Mouse (Mus musculus): Measurements from ENCODE around the gene Aldh1l1. TPM values are rescaled to one million over a fixed set of nuclear protein-coding genes. Genes with fewer than 3 reads are reported as not detected.

The Aldh1l1 gene
- total RNA-seq, 1 experiment from 2014 or later = not detected

DNA sequence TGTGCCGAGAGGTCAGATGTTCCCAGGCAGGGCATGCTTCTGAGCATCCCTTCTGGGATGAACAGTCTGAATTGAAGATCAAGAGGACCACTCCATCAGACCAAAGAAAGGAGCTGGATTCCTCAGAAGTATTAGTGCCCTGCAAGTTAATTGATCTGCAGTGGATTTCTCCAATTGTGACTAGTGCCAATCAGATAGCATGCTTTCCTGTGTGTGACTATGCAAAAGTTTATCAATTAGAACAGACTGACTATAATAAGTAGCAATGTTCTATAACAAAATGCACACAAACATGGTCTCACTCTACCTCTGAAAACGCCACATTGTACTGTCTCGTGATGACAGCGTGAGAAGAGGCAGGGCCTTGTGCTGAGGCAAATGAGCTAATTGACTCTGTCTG lies 13.3 kb downstream of the Aldh1l1 start:
- ATAC-seq (ENCODE audit: extremely low read depth, insufficient number of reproducible peaks, low FRiP score, poor library complexity, severe bottlenecking) = no peak

DNA sequence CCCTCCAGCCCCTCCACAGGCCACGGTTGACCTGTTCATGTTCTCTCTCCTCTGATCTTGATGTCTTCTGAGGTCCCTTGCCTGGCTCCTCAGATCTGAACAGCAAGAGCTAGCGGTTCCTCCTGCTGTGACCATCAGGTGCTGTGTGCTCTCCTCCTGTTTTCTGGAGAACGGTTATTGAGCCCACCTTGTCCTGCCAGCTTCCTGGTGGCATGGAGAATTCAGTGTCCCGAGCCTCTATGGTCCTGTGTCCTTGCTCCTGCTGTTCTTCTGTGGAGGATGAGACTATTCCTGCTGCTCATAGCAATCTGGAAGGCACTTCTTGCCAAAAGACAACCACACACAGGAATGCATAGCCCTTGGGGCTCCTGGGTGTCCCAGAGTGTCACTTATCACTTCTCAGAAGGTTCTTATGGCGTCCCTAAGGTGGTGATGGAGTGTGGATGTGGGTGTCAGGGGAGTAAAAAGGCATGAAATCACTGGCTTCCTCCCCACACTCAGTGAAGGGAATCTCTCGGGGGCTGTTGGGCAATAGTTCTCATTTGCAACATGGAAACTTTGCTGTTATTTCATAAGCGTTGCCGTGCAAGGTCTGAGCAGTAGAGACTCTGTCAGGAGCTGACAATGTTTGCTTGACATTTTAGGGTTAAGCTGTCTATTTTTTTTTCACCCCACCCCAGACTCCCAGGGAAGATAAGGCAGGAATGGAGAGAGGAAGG lies 15.2 kb downstream of the Aldh1l1 start:
- ATAC-seq (ENCODE audit: extremely low read depth, insufficient number of reproducible peaks, low FRiP score, poor library complexity, severe bottlenecking) = no peak

DNA sequence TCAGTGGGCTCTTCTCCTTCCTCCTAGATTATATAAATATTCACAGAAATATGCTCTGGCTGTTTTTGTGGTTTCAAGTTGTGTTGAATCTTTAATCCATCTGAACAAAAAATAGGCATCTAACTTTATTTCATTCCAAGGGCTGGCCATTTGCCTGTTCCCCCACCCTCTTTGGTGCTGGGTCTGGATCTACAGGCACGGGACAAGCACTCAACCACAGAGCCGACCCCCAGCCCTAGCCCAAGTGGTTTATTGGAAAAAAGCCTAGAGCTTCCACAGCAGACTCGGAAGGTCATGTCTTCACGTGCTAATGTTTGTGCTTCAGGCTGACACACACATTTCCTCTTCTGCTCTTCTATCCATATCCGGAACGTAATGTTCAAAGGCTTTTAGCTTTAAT lies 19.7 kb downstream of the Aldh1l1 start:
- ATAC-seq (ENCODE audit: extremely low read depth, insufficient number of reproducible peaks, low FRiP score, poor library complexity, severe bottlenecking) = no peak

DNA sequence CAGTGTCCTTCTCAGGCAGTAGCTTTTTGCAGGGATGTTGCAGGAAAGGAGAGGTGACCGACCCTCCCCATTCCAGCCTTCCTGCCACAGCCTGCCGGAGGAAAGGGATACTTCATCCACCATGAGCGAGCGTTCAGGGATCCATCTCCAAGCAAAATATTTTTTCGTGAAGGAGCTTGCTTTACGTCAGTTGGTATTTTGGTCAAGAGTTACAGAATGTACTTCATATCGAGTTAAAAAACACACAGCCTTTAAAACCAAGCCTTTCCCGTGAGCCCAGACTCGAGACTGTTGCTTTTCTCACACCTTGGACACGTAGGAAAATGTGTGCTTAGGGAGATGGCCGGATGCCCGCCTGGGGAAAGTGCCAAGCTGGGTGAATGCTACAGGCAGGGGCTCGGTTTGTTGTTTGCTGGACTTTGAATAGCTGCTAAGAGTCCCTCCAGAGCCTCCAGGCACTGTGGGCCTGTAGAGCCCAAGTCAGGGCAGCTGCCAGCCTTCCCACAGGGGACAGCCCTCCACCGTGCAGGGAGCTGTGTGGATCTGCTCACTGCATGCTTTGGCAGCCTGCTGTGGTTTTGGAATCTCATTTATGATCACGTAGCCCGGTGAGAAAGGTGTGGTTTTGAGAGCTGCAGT lies 20.6 kb downstream of the Aldh1l1 start:
- no peak for ATAC-seq (ENCODE audit: extremely low read depth, insufficient number of reproducible peaks, low FRiP score, poor library complexity, severe bottlenecking)

DNA sequence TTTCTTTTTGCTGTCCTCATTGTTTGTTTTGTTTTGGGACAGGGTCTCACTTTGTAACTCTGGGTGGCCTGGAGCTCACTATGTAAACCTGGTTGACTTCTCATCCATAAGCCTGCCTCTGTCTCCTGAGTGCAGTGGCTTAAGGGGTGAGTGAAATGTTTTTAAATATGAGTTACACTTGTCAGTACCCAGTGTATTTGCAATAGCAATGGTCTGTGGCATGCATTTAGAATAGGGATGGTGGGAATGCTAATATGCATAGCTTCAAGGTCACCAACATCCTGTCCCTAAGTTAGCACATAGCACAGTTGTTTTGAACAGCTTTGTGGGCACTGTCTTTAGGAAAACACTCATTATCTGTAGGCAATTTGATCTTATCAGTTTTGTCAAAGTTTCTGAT lies 21.2 kb downstream of the Aldh1l1 start:
- no peak for ATAC-seq (ENCODE audit: extremely low read depth, insufficient number of reproducible peaks, low FRiP score, poor library complexity, severe bottlenecking)

DNA sequence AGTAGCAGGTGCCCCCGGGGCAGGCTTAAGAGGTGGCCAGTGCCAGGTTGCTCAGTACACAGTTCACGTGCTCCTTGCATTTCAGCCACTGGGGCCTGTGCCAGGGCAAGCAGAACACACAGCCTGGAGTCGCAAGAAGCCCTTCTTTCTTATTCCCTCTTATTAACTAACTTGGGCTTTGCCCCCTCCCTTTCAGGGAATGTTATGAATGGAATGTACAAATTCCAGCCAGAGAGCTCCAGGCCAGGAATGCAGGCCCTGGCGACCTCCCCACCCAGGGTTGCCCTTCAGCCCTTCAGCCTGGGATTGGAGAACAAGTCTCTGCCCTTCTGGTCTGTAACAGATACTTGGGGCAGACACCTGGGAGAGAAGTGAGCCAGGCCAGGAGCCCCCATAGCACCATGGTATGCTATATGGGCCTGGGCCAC lies 22.0 kb downstream of the Aldh1l1 start:
- ATAC-seq (ENCODE audit: extremely low read depth, insufficient number of reproducible peaks, low FRiP score, poor library complexity, severe bottlenecking) = no peak

DNA sequence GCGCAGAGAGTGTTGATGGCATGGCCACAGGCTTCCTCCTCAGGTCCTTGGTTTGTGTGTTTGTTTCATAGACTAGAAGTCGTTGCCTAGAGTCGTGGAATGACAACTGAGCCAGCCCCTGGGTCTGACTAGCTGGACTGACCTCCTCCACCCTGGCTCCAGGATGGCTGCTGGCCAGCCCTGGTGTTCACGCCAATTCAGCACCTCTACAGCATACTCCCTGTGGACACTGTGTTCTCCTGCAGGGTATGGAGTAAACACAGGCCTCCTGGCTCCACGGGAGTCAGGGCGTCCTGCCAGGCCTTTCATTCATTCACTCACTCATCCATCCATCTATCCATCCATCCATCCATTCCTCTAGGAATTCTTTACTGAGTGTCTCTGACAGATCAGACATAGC lies 22.9 kb downstream of the Aldh1l1 start:
- no peak for ATAC-seq (ENCODE audit: extremely low read depth, insufficient number of reproducible peaks, low FRiP score, poor library complexity, severe bottlenecking)

DNA sequence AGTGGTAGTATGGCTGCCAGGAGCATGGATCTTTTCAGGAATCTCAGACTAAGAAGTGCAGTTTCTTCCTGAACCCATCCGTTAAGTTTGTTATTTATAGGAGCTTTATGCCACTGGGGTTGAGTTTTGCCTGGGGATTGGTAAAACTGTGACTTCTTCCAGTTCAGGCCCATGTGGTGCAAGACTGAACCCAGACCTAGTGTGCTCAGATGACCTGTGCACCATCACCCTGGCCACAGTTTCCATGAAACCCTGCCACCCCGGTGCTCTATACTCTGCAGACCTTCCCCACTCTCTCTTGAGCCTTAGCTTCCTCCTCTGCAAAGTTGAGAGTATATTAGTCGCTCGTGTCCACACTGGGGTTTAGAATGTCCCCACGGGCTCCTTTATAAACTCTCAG lies 26.2 kb downstream of the Aldh1l1 start:
- no peak for ATAC-seq (ENCODE audit: extremely low read depth, insufficient number of reproducible peaks, low FRiP score, poor library complexity, severe bottlenecking)

DNA sequence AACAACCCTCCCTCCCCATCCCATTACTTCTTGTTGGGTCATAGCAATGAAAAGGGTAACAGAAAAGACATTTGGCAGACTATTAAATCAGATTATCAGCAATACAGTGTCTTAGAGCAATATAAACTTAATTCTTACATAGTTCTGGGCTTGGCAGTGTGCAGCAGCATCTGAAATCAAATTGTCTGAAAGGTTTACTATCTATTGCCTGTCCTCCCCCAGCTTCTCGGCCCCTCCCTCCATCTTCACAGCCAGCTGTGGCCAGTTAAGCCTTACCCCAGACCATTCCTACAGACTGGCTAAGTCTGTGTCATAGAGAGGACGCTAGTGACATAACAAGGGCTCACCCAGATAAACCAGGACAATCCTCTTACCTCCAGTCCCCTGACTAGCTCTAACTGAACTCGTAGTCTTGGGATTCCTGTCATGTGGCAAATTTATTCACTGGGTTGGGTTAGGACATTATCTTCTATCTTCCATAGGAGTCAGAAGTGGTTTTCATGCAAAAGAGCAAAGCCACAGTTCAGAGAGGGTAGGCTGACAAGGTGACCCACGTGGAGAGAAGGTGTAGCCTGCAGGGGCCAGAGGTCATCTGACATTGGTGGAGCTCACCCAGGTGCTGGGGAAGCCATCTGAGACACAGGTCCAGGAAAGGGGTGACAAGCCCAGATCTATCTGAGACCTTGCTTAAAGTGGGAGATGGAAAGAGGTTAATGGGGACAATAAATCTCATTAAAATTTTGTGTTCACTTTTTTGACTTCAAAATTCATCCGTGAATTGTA lies 27.0 kb downstream of the Aldh1l1 start:
- ATAC-seq (ENCODE audit: extremely low read depth, insufficient number of reproducible peaks, low FRiP score, poor library complexity, severe bottlenecking) = no peak

DNA sequence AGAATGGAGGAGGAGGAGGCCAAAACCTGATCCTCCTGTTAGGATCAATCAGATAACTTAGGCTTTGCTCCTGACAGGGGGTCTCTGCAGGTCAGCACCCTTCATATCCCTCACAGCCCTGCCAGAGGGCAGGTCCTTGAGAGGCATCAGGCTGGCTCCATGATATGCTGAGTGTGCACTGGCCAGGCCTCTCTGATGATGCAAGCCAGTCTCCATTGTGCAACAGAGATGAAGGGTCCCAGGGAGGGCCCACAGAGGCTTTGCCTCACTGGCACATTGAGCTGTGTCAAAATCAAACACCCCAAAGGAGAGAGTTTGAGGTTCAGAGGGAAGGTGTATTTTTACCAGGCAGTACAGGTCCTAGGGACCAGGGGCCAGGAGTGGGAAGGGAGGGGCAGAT lies 28.1 kb downstream of the Aldh1l1 start:
- ATAC-seq (ENCODE audit: extremely low read depth, insufficient number of reproducible peaks, low FRiP score, poor library complexity, severe bottlenecking) = no peak

DNA sequence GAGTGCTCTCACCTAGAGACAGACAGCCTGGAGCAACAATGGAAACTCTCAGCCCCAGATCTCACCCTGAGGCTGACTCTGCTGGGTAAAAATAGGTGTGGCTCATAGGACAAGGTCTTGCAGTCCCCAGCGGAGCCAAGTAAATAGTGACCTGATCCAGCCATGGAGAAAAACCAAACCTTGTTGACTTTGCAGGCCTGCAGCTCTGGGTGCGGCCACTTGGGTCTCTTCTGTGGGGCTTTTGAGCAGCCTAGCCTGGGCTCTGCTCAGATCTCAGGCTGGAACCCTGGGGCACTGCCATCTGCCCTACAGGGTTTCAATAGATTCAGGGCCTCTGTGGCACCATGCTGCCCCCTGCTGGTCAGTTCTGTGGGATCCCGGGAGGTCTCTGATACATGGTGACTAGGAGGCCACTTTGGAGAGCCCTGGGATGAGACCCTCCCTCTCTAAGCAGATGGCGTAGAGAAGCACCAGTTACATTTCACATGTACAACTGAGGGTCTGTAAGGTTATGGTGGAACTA lies 28.7 kb downstream of the Aldh1l1 start:
- no peak for ATAC-seq (ENCODE audit: extremely low read depth, insufficient number of reproducible peaks, low FRiP score, poor library complexity, severe bottlenecking)

DNA sequence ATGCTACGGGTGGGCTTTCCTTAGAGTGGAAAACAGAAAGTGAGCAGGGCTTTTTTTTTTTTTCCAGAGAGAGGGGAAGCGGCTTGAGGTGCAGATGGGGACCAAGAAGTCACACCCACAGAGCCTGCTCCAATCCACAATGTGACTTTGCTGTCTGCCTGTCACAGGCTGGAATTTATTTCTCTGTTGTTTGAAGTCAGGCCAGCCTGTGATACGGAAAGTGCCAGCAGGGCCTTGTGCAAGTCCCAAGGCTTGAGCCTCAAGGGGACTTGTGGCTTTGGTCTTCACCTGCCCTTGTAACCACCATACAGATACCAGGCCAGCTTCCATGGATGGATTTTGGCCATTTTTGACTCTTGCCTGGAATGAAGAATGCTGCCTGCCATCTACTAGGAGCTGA lies 32.7 kb downstream of the Aldh1l1 start:
- no peak for ATAC-seq (ENCODE audit: extremely low read depth, insufficient number of reproducible peaks, low FRiP score, poor library complexity, severe bottlenecking)

DNA sequence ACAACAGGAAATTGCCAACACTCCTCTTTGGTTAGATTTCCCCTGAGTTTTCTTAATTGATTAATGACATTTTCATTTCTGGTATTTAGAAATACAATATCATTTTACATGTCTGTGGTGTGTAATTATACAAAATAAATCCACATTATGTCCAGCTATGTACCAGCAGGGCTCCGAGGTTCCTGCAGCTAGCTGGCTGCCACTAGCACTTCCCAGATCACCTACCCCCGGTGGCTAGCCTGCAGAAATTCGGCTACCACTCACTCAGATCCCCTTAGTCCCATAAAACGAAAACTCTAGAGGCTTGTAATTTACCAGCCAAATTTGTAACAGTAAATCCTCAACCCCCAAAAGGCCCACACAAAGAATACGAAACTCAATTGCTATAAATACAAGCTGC lies 33.1 kb downstream of the Aldh1l1 start:
- ATAC-seq (ENCODE audit: extremely low read depth, insufficient number of reproducible peaks, low FRiP score, poor library complexity, severe bottlenecking) = no peak

DNA sequence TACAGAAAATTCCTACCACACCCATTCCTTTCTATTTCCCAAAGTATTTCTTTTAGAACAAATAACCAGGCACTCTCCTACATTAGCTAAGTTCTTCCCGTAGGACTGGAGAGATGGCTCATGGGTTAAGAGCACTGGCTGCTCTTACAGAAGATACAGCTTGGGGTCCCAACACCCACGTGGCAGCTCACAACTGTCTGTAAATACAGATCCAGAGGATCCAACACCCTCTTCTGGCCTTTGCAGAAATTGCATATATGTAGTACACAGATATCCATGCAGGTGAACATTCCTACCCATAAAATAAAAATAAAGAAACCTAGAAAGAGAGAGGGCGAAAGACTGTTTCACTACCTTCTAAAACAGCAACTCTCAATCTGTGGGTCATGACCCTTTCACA lies 40.2 kb downstream of the Aldh1l1 start:
- no peak for ATAC-seq (ENCODE audit: extremely low read depth, insufficient number of reproducible peaks, low FRiP score, poor library complexity, severe bottlenecking)

DNA sequence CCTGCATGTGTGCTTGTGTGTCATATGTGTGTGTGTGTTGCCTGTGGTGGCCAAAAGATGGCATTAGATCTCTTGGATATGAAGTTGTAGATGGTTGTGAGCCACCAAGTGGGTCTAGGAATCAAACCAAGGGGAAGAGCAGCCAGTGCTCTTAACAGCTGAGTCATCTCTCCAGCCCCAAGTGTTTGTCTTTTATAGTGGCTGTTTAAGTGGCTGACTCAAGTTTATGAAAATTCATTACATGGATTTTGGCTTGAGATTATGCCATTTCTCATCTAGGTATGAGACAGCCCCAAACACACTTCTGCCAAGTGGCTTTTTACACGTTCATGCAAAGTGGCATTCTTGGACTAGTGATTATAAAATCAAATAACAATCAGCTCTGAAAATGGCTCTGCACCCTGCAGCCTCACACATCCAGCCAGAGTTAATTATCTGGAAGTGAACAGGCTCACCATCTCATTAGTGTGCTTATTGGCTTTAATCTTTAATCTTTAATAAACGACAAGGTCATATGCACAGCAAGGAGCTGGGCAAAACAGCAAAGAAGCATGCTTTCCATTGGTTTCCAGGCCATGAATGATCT lies 43.3 kb downstream of the Aldh1l1 start:
- ATAC-seq (ENCODE audit: extremely low read depth, insufficient number of reproducible peaks, low FRiP score, poor library complexity, severe bottlenecking) = no peak

DNA sequence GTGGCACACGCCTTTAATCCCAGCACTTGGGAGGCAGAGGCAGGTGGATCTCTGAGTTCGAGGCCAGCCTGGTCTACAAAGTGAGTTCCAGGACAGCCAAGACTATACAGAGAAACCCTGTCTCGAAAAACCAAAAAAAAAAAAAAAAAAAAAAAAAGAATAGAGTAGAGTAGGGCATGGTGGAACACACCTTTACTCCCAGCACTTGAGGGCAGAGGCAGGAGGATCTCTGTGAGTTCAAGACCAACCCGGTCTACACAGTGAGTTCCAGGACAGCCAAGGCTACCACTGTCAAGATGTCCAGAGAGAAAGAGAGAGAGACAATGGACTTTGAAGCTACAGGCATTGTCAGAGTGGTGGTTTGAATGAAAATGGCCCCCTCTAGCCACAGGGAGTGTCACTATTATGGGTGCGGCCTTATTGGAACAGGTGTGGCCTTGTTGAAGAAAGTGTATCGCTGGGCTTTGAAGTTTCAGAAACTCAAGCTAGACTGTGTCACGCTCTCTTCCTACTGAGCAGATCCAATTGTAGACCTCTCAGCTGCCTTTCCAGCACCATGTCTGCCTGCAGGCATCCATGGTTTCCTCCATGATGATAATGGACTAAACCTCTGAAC lies 46.5 kb downstream of the Aldh1l1 start:
- no peak for ATAC-seq (ENCODE audit: extremely low read depth, insufficient number of reproducible peaks, low FRiP score, poor library complexity, severe bottlenecking)

DNA sequence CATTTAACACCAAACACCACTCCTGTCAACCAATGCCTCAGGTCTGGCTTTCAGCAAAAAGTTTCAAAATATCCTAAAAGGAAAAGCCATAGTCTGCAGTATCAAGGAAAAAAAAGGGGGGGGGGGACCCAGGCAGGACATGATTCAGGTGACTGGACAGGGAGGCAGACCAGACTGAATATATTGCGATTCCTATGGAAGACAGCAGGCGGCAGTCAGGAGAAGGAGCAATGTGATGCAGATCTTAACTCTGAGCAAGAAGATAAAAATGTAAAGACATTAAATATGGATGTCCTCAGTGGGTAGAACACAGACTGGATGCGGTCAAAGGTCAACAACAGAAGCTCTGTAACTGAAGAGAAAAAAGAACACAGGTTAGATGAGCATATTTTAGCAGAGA lies 47.3 kb downstream of the Aldh1l1 start:
- ATAC-seq (ENCODE audit: extremely low read depth, insufficient number of reproducible peaks, low FRiP score, poor library complexity, severe bottlenecking) = no peak

DNA sequence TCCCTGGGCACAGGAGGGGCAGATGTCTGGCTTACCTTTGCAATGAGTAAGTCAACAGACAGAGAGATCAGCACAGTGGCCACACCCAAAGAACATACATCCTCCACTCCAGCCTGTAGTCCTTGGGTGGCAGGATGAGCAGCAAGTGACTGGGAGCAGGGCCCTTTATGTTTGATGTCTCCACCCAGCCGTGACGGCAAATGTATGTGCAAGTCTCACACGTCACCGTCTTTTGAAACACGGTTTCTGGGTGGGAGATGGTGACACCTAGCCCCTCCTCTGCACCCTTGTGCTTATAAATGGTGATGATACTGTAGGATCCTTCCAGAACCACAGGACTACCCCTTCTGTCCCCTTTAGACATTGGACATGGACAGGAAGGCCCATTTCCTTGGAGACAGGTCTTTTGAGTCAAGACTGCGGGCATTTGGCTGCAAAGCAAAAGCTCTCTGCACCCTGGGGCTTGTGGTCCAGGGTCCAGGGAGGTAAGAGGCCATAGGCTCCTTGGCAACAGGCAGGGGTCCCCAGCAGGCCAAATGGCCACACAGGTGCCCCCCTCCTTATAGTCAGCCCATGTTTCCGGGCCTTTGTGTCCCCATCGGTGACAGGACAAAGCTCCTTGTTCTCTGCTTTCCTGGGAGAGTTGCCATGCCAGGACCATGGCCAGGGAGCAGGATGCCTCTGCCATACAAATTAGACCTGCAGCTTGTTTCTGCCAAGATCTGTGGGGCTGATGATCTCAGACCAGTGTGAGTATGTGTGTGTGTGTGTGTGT lies 48.7 kb downstream of the Aldh1l1 start:
- no peak for ATAC-seq (ENCODE audit: extremely low read depth, insufficient number of reproducible peaks, low FRiP score, poor library complexity, severe bottlenecking)
